Mouse (Mus musculus): ENCODE results near the gene Kcnd2. TPM values are rescaled to one million over a fixed set of nuclear protein-coding genes. Genes with fewer than 3 reads are reported as not detected.

The Kcnd2 gene
- total RNA-seq, 2 experiments from 2014 or later: 95.3 to 101 TPM

GRCm38 (mm10) chr6:21418246-21418645 lies 202.9 kb downstream of the Kcnd2 start:
- DNase-seq (ENCODE audit: low spot score in 2 of 2): no peak

- peak; percentile 11 to 46 for DNase-seq (ENCODE audit: low spot score in 2 of 2)
These were observed 209.0 kb downstream of the Kcnd2 start for GRCm38 (mm10) chr6:21424202-21424785.

- DNase-seq (ENCODE audit: low spot score in 2 of 2): no peak
These were observed 215.8 kb downstream of the Kcnd2 start for GRCm38 (mm10) chr6:21431120-21431519.

GRCm38 (mm10) chr6:21464719-21465118 lies 249.4 kb downstream of the Kcnd2 start:
- DNase-seq (ENCODE audit: low spot score in 2 of 2): no peak

- DNase-seq (ENCODE audit: low spot score in 2 of 2): no peak
These were observed 256.7 kb downstream of the Kcnd2 start for GRCm38 (mm10) chr6:21471891-21472544.

GRCm38 (mm10) chr6:21482714-21483113 lies 267.4 kb downstream of the Kcnd2 start:
- no peak for DNase-seq (ENCODE audit: low spot score in 2 of 2)

- DNase-seq (ENCODE audit: low spot score in 2 of 2): no peak
These were observed 273.2 kb downstream of the Kcnd2 start for GRCm38 (mm10) chr6:21488536-21488935.

GRCm38 (mm10) chr6:21502921-21503320 lies 287.6 kb downstream of the Kcnd2 start:
- no peak for DNase-seq (ENCODE audit: low spot score in 2 of 2)

- DNase-seq (ENCODE audit: low spot score in 2 of 2): no peak
These were observed 295.4 kb downstream of the Kcnd2 start for GRCm38 (mm10) chr6:21510621-21511239.

GRCm38 (mm10) chr6:21520351-21520750 lies 305.0 kb downstream of the Kcnd2 start:
- DNase-seq (ENCODE audit: low spot score in 2 of 2): no peak

- no peak for DNase-seq (ENCODE audit: low spot score in 2 of 2)
These were observed 312.3 kb downstream of the Kcnd2 start for GRCm38 (mm10) chr6:21527489-21528074.

GRCm38 (mm10) chr6:21534009-21534408 lies 318.7 kb downstream of the Kcnd2 start:
- DNase-seq (ENCODE audit: low spot score in 2 of 2): peak in 1 of 2 experiments; percentile 13

- DNase-seq (ENCODE audit: low spot score in 2 of 2): peak in 1 of 2 experiments; percentile 42
These were observed 319.5 kb downstream of the Kcnd2 start for GRCm38 (mm10) chr6:21534820-21535219.

- DNase-seq (ENCODE audit: low spot score in 2 of 2): peak in 1 of 2 experiments; percentile 23
These were observed 336.2 kb downstream of the Kcnd2 start for GRCm38 (mm10) chr6:21551501-21551900.

- no peak for DNase-seq (ENCODE audit: low spot score in 2 of 2)
These were observed 355.7 kb downstream of the Kcnd2 start for GRCm38 (mm10) chr6:21570964-21571363.

- DNase-seq (ENCODE audit: low spot score in 2 of 2): no peak
These were observed 374.9 kb downstream of the Kcnd2 start for GRCm38 (mm10) chr6:21590156-21590555.

- no peak for DNase-seq (ENCODE audit: low spot score in 2 of 2)
These were observed 382.1 kb downstream of the Kcnd2 start for GRCm38 (mm10) chr6:21597424-21597823.

- no peak for DNase-seq (ENCODE audit: low spot score in 2 of 2)
These were observed 394.2 kb downstream of the Kcnd2 start for GRCm38 (mm10) chr6:21609381-21610059.

- DNase-seq (ENCODE audit: low spot score in 2 of 2): no peak
These were observed 414.7 kb downstream of the Kcnd2 start for GRCm38 (mm10) chr6:21629989-21630388.

- DNase-seq (ENCODE audit: low spot score in 2 of 2): no peak
These were observed 440.4 kb downstream of the Kcnd2 start for GRCm38 (mm10) chr6:21655681-21656080.

- DNase-seq (ENCODE audit: low spot score in 2 of 2): no peak
These were observed 448.8 kb downstream of the Kcnd2 start for GRCm38 (mm10) chr6:21664135-21664534.

GRCm38 (mm10) chr6:21664638-21665037 lies 449.3 kb downstream of the Kcnd2 start:
- no peak for DNase-seq (ENCODE audit: low spot score in 2 of 2)

All from layer of hippocampus, postnatal 14 days (tissue).